Mouse (Mus musculus) embryonic facial prominence, embryonic 15.5 days (tissue): Measurements from ENCODE around the gene Pinlyp. TPM values are rescaled to one million over a fixed set of nuclear protein-coding genes. Genes with fewer than 3 reads are reported as not detected.
A peak's percentile ranks its signal among the peaks of the same experiment; 100 is the strongest.
"Not testable (repeated sequence)": the region's sequence is repeated elsewhere in the genome, so short reads cannot be mapped to it uniquely, and the experiment has no call there.

ENCODE experiments used
- ATAC-seq: fragments of 200-750 bp; cut with Nextera tagmentation; 2 replicates; pipeline ENCODE4 v1.8.0; 2017; ENCODE audit warnings: low read depth, moderate TSS enrichment; ENCODE audit not compliant: insufficient number of reproducible peaks, low FRiP score, low TSS enrichment
- H3K27ac ChIP-seq: fragments of 300-500 bp; sonication (generic); replicated peaks from 2 replicates; pipeline ENCODE4 v1.5.1; 2015; ENCODE audit warnings: mild to moderate bottlenecking, inconsistent platforms
- H3K27me3 ChIP-seq: fragments of 300-500 bp; sonication (generic); 2 replicates; pipeline ENCODE4 v1.6.1; 2015; ENCODE audit warnings: inconsistent platforms
- H3K36me3 ChIP-seq: fragments of 300-500 bp; sonication (generic); 2 replicates; pipeline ENCODE4 v1.6.1; 2015; ENCODE audit warnings: mild to moderate bottlenecking, inconsistent platforms
- H3K4me1 ChIP-seq: fragments of 300-500 bp; sonication (generic); 2 replicates; pipeline ENCODE4 v1.6.1; 2015; ENCODE audit warnings: inconsistent platforms
- H3K4me2 ChIP-seq: fragments of 300-500 bp; sonication (generic); replicated peaks from 2 replicates; pipeline ENCODE4 v1.6.1; 2015; ENCODE audit warnings: mild to moderate bottlenecking, inconsistent platforms
- H3K4me3 ChIP-seq: fragments of 300-500 bp; sonication (generic); replicated peaks from 2 replicates; pipeline ENCODE4 v1.5.1; 2015; ENCODE audit warnings: mild to moderate bottlenecking, inconsistent platforms
- H3K9ac ChIP-seq: fragments of 300-500 bp; sonication (generic); 2 replicates; pipeline ENCODE4 v1.6.1; 2015; ENCODE audit warnings: inconsistent platforms
- H3K9me3 ChIP-seq: fragments of 300-500 bp; sonication (generic); replicated peaks from 2 replicates; pipeline ENCODE4 v1.6.1; 2016; ENCODE audit warnings: inconsistent platforms
- WGBS: fragments of 180-500 bp; shearing (Covaris S2); methylation state at CpG from one replicate; pipeline ENCODE4 v1.1.7; 2015; 5-methylcytosine and 5-hydroxymethylcytosine counted together
- polyA plus RNA-seq: library from polyadenylated mRNA; unstranded; fragments of >200 nt; fragmentation: Nextera tagmentation; extraction: Ambion mirVana; gene quantifications from 2 replicates; pipeline ENCODE4 v1.2.1, GENCODE M21; 2015

The Pinlyp gene
- polyA plus RNA-seq, 1 experiment from 2014 or later, result 9.4 TPM

DNA sequence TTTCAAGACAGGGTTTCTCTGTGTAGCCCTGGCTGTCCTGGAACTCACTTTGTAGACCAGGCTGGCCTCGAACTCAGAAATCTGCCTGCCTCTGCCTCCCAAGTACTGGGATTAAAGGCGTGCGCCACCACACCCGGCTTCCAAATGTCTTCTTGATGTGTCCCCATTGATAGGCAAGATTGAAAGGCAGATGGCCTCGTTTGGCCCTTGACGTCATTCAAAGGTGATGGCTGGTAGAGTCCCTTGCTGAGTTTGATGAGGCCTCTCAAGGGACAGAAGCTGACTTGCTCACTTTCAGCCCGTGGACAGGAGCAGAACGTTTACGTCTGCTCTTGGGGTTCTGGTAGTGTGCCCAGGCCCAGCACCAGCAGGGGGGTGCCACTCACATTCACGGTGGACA, 25.9 kb downstream of the Pinlyp start:
- H3K4me1 ChIP-seq, result not testable (repeated sequence)

DNA sequence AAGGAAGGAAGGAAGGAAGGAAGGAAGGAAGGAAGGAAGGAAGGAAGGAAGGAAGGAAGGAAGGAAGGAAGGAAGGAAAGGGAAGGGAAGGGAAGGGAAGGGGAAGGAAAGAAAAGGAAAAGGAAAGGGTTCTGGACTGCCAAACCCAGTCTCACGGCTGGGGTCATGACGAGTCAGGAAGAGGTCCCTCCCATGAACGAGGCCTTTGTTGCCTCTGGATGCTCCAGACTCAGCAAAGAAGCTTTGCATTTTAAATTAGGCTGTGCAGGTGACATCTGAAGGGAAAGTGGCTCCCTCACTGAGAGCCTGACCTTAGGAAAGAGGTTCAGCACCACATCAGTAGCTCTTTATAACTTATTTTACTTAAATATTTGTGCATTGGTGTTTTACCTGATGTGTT, 26.8 kb downstream of the Pinlyp start:
- 0 out of 2 replicates have a peak, but pooled peaks cover 7% of the 10 kb centered on the region for H3K4me1 ChIP-seq
- ATAC-seq, result no peak

More for the DNA sequence above, 25.9 kb downstream of the Pinlyp start:
- H3K9ac ChIP-seq, H3K27me3 ChIP-seq, H3K4me2 ChIP-seq, H3K9me3 ChIP-seq, ATAC-seq, H3K27ac ChIP-seq, H3K4me3 ChIP-seq: not testable (repeated sequence)
- WGBS, result 87% methylated on average over 10 of the region's 10 CpGs
- peaks cover 14% of the 10 kb centered on the region for H3K36me3 ChIP-seq

DNA sequence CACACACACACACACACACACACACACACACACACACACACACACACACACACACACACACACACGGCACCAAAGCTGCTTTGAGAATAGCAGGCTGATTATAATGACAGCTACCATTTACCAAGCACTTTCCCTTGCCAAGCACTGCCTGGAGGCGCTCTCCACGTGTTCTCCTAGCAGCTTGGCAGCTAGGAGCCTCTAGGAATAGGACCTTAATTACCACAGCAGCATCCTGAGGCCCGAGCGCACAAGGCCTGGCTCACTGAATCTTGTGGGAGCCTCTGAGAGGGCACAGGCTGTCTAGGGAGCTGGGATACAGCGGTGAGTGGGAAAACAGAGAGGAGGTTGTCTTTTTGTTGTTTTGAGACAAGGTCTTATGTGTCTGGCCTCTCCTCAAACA, 28.3 kb downstream of the Pinlyp start:
- H3K36me3 ChIP-seq, result peaks cover 18% of the 10 kb centered on the region
- H3K9me3 ChIP-seq, result no peaks in the 10 kb centered on the region
- WGBS, result 32% methylated on average over 6 of the region's 6 CpGs
- ATAC-seq, result no peak
- H3K4me1 ChIP-seq, result 0 out of 2 replicates have a peak, but pooled peaks cover 7% of the 10 kb centered on the region
- no peak overlapping the region for H3K27ac ChIP-seq
- H3K27me3 ChIP-seq, result no peaks in the 10 kb centered on the region
- no peak overlapping the region for H3K4me3 ChIP-seq
- no peak overlapping the region for H3K9ac ChIP-seq
- H3K4me2 ChIP-seq, result no peak overlapping the region

More for the DNA sequence above, 26.8 kb downstream of the Pinlyp start:
- Histone ChIP-seq H3K36me3 (peaks cover 14% of the 10 kb centered on the region), H3K27ac (no peak overlapping the region), H3K9ac (no peak overlapping the region), H3K27me3 (no peaks in the 10 kb centered on the region), H3K9me3 (no peaks in the 10 kb centered on the region), H3K4me2 (no peak overlapping the region), H3K4me3 (no peak overlapping the region)
- 32% methylated on average over 3 of the region's 3 CpGs for WGBS

- no peaks in the 10 kb centered on the region for H3K9me3 ChIP-seq
- H3K36me3 ChIP-seq, result peaks cover 22% of the 10 kb centered on the region
- H3K27me3 ChIP-seq, result no peaks in the 10 kb centered on the region
- H3K9ac ChIP-seq, result no peak overlapping the region
- H3K27ac ChIP-seq, result no peak overlapping the region
- H3K4me3 ChIP-seq, result no peak overlapping the region
- WGBS, result 40% methylated on average over 5 of the region's 5 CpGs
- H3K4me1 ChIP-seq, result 0 out of 2 replicates have a peak, but pooled peaks cover 7% of the 10 kb centered on the region
- H3K4me2 ChIP-seq, result no peak overlapping the region
- ATAC-seq, result no peak
Measured at GRCm38 (mm10) chr7:24517077-24517476, 28.8 kb downstream of the Pinlyp start.

- H3K4me1 ChIP-seq, ATAC-seq, H3K9me3 ChIP-seq, H3K27me3 ChIP-seq, H3K4me3 ChIP-seq, H3K27ac ChIP-seq, H3K4me2 ChIP-seq, H3K9ac ChIP-seq: not testable (repeated sequence)
- H3K36me3 ChIP-seq, result peaks cover 28% of the 10 kb centered on the region
- 68% methylated on average over 8 of the region's 8 CpGs for WGBS
Measured at GRCm38 (mm10) chr7:24516319-24516718, 29.6 kb downstream of the Pinlyp start.

DNA sequence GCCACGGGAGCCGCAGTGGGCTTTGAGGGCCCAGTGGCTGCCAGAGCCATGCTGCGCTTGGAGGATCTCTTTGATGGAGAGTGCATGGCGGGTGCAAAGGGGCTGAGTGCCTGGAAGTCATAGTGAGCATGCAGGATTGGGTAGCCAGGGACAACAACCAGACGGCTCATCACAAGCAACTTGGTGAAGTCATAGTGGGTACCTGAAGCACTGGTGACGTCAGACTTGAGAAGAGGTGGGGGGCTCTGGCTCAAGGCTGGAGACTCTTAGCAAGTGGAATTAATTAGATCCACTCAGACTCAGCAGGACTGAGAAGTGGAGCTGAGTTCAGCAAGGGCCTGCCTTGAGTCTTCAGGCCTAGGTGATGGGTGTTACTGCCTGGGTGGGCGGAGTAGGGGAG, 33.6 kb downstream of the Pinlyp start, which contains the start of gene AC161166.1:
Gene AC161166.1 (minus strand): TSS at position 101 of the 400 bp plus-strand sequence.
- Histone ChIP-seq H3K27me3 (no peaks in the 10 kb centered on the region), H3K9ac (no peak within 1 kb of the TSS), H3K4me1 (0 out of 2 replicates have a peak, but pooled peaks cover 17% of the 10 kb centered on the region), H3K9me3 (no peaks in the 10 kb centered on the region), H3K36me3 (peaks cover 31% of the 10 kb centered on the region), H3K4me2 (no peak within 1 kb of the TSS), H3K27ac (no peak within 1 kb of the TSS), H3K4me3 (no peak within 1 kb of the TSS)
- no peak for ATAC-seq
- WGBS, result 91% methylated on average over 7 of the region's 7 CpGs

- H3K27me3 ChIP-seq, result no peaks in the 10 kb centered on the region
- peak overlapping the region; percentile 91 for H3K9ac ChIP-seq
- H3K4me3 ChIP-seq, result peak overlapping the region; percentile 73
- H3K27ac ChIP-seq, result peak overlapping the region; percentile 99
- H3K4me2 ChIP-seq, result peak overlapping the region; percentile 71
- peaks cover 39% of the 10 kb centered on the region for H3K4me1 ChIP-seq
- H3K9me3 ChIP-seq, result no peaks in the 10 kb centered on the region
- no peak for ATAC-seq
- H3K36me3 ChIP-seq, result peaks cover 13% of the 10 kb centered on the region; the same call in 1 of the 2 replicates
- WGBS, result under 1% methylated on average over 20 of the region's 20 CpGs
Measured at GRCm38 (mm10) chr7:24507726-24508114, 38.2 kb downstream of the Pinlyp start.

DNA sequence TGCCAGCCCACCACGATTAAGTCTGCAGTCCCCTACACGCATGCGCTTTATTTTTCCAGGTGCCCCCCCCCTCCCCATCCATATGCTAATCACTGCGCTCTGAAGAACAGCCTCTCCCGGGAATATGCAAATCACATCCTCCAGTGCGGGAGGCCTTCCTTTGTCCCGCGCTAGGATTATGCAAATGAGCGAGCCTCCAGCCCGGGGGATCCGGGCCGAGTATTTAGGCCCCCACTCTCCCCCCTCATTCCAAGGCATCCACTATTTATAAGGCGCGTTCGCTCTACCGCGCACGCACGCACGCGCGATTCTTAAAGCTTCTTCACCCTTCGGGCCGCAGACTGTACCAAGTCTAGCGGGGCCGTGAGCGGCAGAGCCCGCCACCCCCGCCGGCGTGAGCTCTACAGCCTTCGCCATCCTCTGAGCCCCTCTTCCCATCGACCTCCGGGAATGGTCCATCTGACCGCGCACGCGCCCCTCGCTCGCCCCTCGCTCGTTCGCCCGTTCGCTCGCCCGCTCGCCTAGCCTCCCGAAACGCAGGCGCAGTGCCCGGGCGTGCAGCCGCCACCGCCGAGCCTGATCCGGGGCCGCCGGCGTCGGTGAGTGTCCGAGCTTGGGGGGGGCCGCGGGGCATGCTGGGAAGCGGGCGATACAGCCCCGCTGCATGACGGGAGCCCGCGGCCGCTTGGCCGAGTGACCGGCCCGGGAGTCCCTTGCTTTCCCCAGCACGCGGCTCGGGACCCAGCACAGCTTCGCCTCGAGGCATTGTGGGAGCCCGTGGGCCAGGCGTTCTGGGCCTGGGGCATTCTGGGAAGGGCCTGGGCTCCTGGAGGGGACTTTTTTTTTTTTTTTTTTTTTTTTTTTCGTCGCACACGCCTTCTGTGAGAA, 38.8 kb downstream of the Pinlyp start, which contains the start of gene Zfp428:
Gene Zfp428 (plus strand): TSS at position 169 of the 888 bp plus-strand sequence.
- Histone ChIP-seq H3K4me3 (peak within 1 kb of the TSS; percentile 73), H3K27me3 (no peaks in the 10 kb centered on the region), H3K9me3 (no peaks in the 10 kb centered on the region), H3K36me3 (peaks cover 9% of the 10 kb centered on the region; the same call in 1 of the 2 replicates), H3K4me2 (peak within 1 kb of the TSS; percentile 71), H3K27ac (peak within 1 kb of the TSS; percentile 99), H3K4me1 (peaks cover 39% of the 10 kb centered on the region), H3K9ac (peak within 1 kb of the TSS; percentile 91)
- under 1% methylated on average over 84 of the region's 84 CpGs for WGBS
- peak; percentile 84 for ATAC-seq

- ATAC-seq, result peak; percentile 12; the same call in 1 of the 2 replicates
- peaks cover 39% of the 10 kb centered on the region for H3K4me1 ChIP-seq
Measured at GRCm38 (mm10) chr7:24506476-24506837, 39.5 kb downstream of the Pinlyp start.

DNA sequence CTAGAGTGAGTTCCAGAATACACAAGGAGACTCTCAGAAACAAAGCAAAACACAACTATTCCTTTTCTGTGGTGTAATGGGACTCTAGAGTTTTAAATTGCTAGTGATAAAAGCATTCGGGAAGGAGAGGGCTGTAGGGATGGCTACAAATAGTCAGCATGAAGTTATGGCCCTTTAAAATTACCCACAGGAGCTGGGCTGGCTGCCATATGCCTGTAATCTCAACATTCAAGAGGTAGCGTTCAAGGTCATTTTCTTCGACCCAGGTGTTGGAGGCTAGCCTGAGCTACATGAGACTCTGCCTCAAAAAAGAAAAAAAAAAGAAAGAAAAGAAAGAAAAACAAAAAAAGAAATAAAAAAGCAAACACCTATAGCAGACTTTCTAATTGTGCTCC, 39.9 kb downstream of the Pinlyp start:
- Histone ChIP-seq H3K4me2 (peak overlapping the region; percentile 71), H3K9ac (no peak overlapping the region; the same call in 1 of the 2 replicates), H3K4me1 (peaks cover 39% of the 10 kb centered on the region), H3K36me3 (0 out of 2 replicates have a peak, but pooled peaks cover 3% of the 10 kb centered on the region), H3K27me3 (peaks cover 4% of the 10 kb centered on the region; the same call in 1 of the 2 replicates), H3K27ac (peak overlapping the region; percentile 99), H3K4me3 (peak overlapping the region; percentile 73), H3K9me3 (no peaks in the 10 kb centered on the region)
- no peak for ATAC-seq
- 11% methylated on average over 3 of the region's 3 CpGs for WGBS

More at GRCm38 (mm10) chr7:24506476-24506837, 39.5 kb downstream of the Pinlyp start:
- H3K4me2 ChIP-seq, result peak overlapping the region; percentile 71
- peak overlapping the region; percentile 99 for H3K27ac ChIP-seq
- peak overlapping the region; percentile 73 for H3K4me3 ChIP-seq
- H3K27me3 ChIP-seq, result peaks cover 3% of the 10 kb centered on the region; the same call in 1 of the 2 replicates
- under 1% methylated on average over 12 of the region's 12 CpGs for WGBS
- peaks cover 3% of the 10 kb centered on the region; the same call in 1 of the 2 replicates for H3K36me3 ChIP-seq
- no peaks in the 10 kb centered on the region for H3K9me3 ChIP-seq
- peak overlapping the region; percentile 91; the same call in 1 of the 2 replicates for H3K9ac ChIP-seq

- H3K9me3 ChIP-seq, result no peaks in the 10 kb centered on the region
- 20% methylated on average over 15 of the region's 15 CpGs for WGBS
- H3K27me3 ChIP-seq, result peaks cover 9% of the 10 kb centered on the region
- no peak overlapping the region for H3K9ac ChIP-seq
- no peak for ATAC-seq
- H3K4me2 ChIP-seq, result peak overlapping the region; percentile 71
- H3K4me1 ChIP-seq, result peaks cover 42% of the 10 kb centered on the region
- peak overlapping the region; percentile 99 for H3K27ac ChIP-seq
- H3K36me3 ChIP-seq, result no peaks in the 10 kb centered on the region
- H3K4me3 ChIP-seq, result peak overlapping the region; percentile 73
Measured at GRCm38 (mm10) chr7:24505447-24506064, 40.4 kb downstream of the Pinlyp start.
